ENCODE assay signal across 28 mouse cellular contexts in the genomic region with DNA sequence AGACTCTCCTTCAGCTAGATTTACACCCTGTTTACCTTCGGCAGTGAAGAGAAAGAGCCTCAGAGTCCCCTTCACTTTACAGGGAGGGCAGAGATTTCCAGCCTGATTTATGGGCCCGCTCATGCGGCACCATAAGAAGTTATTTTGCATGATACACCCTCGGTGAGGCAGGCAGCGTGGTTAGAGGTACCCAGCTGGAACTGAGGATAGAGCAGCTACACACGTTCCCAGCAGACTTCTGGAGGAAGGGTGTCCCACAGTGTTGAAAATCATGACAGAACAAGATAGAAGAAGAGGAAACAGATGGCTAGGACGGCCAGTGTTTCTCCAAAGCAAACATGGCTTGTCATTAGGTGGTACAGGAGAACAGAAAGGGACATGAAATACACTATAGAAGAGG.
A peak's percentile ranks its signal among the peaks of the same experiment; 100 is the strongest.
DNase-seq lines count a peak whose midpoint lies in the region; ATAC-seq and TF ChIP-seq lines count a peak whose summit lies in the region.
"Had no signal": no experiment of that assay in that cellular context is flagged by ENCODE, and none has a peak within 500 bp of the region (broad histone marks: within the 10 kb centered on the region; RNA-seq: fewer than 3 reads in every experiment).

No protein-coding gene starts in this region.

- no peaks in the 10 kb centered on the region for H3K4me1 ChIP-seq in heart, embryonic 12.5 days (replicated peaks)
- H3K4me1 ChIP-seq in kidney, adult 2 months (ENCODE audit: control insufficient read depth, insufficient read depth, low read length) = no peaks in the 10 kb centered on the region
- H3K4me1 ChIP-seq: embryonic facial prominence, embryonic 13.5 days; heart, embryonic 10.5 days had no signal

- 66% methylated on average over 7 of the region's 7 CpGs for WGBS in heart, embryonic 12.5 days
- 19% methylated on average over 7 of the region's 7 CpGs for WGBS in kidney, adult 2 months

- no peaks in the 10 kb centered on the region for H3K27me3 ChIP-seq in heart, embryonic 12.5 days (replicated peaks)
- no peaks in the 10 kb centered on the region for H3K27me3 ChIP-seq in kidney, adult 2 months (replicated peaks; ENCODE audit: control insufficient read depth, insufficient read depth, low read length)
- H3K27me3 ChIP-seq: embryonic facial prominence, embryonic 13.5 days; hindbrain, embryonic 12.5 days had no signal

- H3K27ac ChIP-seq in heart, embryonic 12.5 days (ENCODE audit: poor library complexity, severe bottlenecking) = no peak overlapping the region
- no peak overlapping the region for H3K27ac ChIP-seq in kidney, adult 2 months (ENCODE audit: insufficient read depth, low read depth, low read length)
- H3K27ac ChIP-seq: embryonic facial prominence, embryonic 13.5 days; forebrain, embryonic 10.5 days; heart, embryonic 10.5 days; hindbrain, embryonic 12.5 days; hindbrain, postnatal 0 days; liver, embryonic 14.5 days; macrophage had no signal

- DNase-seq in heart, adult 11 months = peak; percentile 55
- DNase-seq in kidney, postnatal 10 days = peak; percentile 13
- no peak for DNase-seq in kidney, adult 2 months
- DNase-seq in right cerebral cortex, postnatal 25 days = peak; percentile 17
- DNase-seq in right cerebral cortex, postnatal 4 days = no peak
- DNase-seq in spleen, postnatal 4 days (ENCODE audit: low spot score in 2 of 2) = no peak
- DNase-seq: adrenal gland, postnatal 14 days; cerebellum, adult 11-12 months; cerebellum, adult 9-11 months; embryo, embryonic 11 days; forebrain, postnatal 0 days; gastrocnemius, postnatal 14 days; heart, postnatal 36 days; liver; lung, adult 2 months; lung, postnatal 10 days; midbrain, embryonic 14.5 days; thymus, adult 2 months; thymus, postnatal 36 days had no signal

- TF ChIP-seq CTCF in kidney, adult 2 months (conservative IDR thresholded peaks at IDR 0.05; ENCODE audit: insufficient read depth, insufficient read length, low read depth, low read length) = no peak

- no peak overlapping the region for H3K4me2 ChIP-seq in heart, embryonic 12.5 days
- H3K4me2 ChIP-seq: embryonic facial prominence, embryonic 13.5 days; hindbrain, embryonic 12.5 days had no signal

- TF ChIP-seq POLR2A in kidney, adult 2 months (IDR thresholded peaks at IDR 0.05; ENCODE audit: low read depth, low read length) = no peak

- H3K9me3 ChIP-seq in heart, embryonic 12.5 days (replicated peaks) = no peaks in the 10 kb centered on the region
- H3K9me3 ChIP-seq: embryonic facial prominence, embryonic 13.5 days; forebrain, embryonic 10.5 days; heart, embryonic 10.5 days; hindbrain, embryonic 12.5 days had no signal

- no peaks in the 10 kb centered on the region for H3K36me3 ChIP-seq in heart, embryonic 12.5 days
- H3K36me3 ChIP-seq in kidney, adult 2 months (ENCODE audit: control insufficient read depth, insufficient read depth, low read length) = no peaks in the 10 kb centered on the region
- H3K36me3 ChIP-seq: embryonic facial prominence, embryonic 13.5 days; forebrain, embryonic 10.5 days; heart, embryonic 10.5 days; hindbrain, embryonic 12.5 days had no signal

- H3K9ac ChIP-seq in heart, embryonic 12.5 days = no peak overlapping the region
- H3K9ac ChIP-seq: embryonic facial prominence, embryonic 13.5 days; forebrain, postnatal 0 days; hindbrain, embryonic 12.5 days; liver, embryonic 14.5 days had no signal

- H3K4me3 ChIP-seq in heart, embryonic 12.5 days = no peak overlapping the region
- H3K4me3 ChIP-seq in kidney, adult 2 months (ENCODE audit: insufficient read depth, low read depth, low read length) = no peak overlapping the region
- H3K4me3 ChIP-seq: embryonic facial prominence, embryonic 13.5 days; forebrain, embryonic 10.5 days; heart, embryonic 10.5 days; hindbrain, embryonic 12.5 days had no signal

- no peak for ATAC-seq in heart, embryonic 12.5 days (ENCODE audit: insufficient number of reproducible peaks, low FRiP score)
- ATAC-seq: forebrain, postnatal 0 days; hindbrain, postnatal 0 days; intestine, embryonic 16.5 days had no signal

Comparison
In these comparisons a context has a peak if more than half of its experiments do, and no peak if none do; other contexts are left out.
1. DNase-seq: peak in heart, adult 11 months (single experiment), kidney, postnatal 10 days (single experiment) and right cerebral cortex, postnatal 25 days (single experiment); none in kidney, adult 2 months (single experiment), right cerebral cortex, postnatal 4 days (single experiment) and spleen, postnatal 4 days (0 of 2).